Mouse (Mus musculus) heart, adult 18-20 months (tissue): ENCODE measurements at regions not wholly inside any gene's neighbourhood (a gene's known extent, or its start where the extent isn't known, plus 50 kb on each side); places are given as distances from the start of the nearest gene placed in this dataset.

ENCODE experiments used
- DNase-seq, 2 experiments: peaks; one replicate each; pipeline ENCODE4 v3.0.0; 2021 to 2022; ENCODE audit warnings: mixed read lengths in 1 of 2

DNA sequence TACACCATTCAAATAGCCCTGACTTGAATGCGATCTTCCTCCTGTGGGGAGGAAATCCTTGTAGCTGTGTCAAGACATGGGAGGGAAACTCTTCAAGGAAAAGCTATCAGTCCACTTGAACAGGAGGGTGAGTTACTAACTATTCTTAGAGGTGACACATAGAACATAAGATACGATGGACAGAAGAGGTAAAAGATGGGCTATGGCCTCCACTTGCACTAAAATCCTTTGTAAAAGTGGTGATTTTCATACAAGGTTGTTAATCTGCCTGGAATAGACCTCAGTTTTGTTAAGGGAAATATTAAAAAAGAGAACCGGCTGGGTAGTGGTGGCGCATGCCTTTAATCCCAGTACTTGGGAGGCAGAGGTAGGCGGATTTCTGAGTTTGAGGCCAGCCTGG, 102.1 kb upstream of the Cpm start:
- no peak for DNase-seq

DNA sequence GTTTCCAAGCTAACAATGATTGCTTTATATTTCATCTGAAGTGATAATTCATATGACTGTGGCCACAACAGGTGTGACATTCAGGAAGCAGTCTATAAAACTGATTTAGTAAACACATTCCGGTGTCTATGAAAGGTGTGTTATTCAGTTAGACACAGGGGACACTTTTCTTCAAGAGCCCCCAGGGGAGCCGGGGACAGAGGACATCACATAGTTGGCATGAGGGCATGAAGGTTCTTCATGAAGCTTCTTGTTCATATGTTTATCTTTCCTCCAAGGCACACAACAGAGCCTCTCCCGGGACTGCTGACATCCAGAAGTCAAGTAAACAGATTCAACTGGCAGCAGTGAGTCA, 102.5 kb upstream of the Cpm start:
- no peak for DNase-seq

DNA sequence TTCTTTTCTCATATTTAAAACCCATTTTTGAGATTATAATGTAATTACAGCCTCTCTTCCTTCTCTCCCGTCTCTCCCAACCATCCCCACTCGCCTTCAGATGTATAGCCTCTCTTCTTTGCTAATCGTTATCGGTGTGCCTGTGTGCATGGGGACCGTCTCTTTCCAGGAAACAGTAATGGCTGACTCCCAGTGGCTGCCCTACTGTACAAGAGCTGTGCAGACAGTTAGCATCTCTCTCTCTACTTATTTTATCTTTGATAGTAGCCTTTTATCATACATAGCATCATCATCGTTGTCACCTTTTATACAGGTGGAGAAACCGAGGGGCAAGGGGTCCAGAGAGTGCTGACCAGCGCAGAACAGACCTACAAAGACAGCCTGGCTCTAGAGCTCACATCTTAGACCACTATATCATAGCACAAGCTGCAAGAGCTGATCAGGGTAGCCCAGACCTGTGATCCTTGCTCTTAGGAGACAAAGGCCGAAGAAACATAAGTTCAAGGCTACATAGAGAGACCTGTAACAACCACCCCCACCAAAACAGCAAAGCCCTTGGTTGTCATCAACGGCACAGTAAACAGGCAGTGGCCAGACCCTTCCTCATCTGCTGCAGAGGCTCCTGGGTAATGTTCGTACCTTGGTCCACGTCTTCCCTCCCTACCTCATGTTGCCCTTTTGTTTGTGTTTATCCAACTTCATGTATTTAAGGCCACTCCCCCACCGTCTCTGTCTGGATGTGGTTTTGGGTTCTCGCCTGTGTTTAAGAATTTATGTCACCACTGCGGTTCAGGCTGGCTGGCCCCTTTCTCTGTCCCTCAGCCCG, 103.1 kb upstream of the Cpm start:
- DNase-seq, result no peak

DNA sequence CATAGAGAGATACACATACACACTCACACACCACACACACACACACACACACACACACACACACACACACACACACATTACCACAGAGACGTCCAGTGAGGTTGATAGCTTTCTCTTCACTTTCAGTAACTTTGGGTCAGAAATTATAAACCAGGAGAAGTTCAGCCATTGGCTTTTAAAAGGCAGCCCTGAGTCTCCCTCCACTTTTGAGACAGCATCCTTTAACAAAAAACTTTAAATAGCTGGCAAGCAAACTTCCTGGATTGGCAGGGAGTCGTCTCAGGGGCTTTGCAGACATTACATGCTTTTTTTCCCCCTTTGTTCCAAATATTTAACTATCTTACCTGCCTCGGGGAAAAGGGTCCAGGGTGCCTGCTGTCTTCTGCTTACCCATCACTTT, 103.7 kb upstream of the Cpm start:
- DNase-seq, result no peak

DNA sequence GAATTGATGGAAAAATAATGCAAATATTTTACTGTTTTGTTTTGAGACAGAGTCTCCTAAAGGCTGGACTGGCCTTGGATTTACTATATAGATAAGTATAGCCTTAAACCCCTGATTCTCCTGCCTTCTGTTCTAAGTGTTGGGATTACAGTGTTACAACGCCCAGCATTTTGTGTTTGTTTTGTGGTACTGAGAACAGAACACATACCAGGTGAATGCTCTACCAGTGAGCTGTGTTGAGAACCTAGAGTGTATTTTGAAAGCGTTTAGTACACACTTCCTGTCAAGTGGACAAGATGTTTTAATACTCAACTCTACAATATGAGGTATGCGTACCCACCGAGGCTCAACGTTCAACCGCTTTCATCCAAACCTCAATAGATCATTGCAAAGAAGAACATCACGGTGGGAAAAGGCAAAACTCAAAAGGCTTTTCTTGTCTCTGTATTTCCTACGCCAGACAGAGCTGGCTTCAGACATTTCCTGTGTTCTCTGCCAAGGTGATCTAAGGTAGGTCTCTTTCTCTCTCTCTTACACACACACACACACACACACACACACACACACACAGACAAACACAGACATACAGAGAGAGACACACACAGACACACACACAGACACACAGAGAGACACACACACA, 104.3 kb upstream of the Cpm start:
- DNase-seq, result no peak

DNA sequence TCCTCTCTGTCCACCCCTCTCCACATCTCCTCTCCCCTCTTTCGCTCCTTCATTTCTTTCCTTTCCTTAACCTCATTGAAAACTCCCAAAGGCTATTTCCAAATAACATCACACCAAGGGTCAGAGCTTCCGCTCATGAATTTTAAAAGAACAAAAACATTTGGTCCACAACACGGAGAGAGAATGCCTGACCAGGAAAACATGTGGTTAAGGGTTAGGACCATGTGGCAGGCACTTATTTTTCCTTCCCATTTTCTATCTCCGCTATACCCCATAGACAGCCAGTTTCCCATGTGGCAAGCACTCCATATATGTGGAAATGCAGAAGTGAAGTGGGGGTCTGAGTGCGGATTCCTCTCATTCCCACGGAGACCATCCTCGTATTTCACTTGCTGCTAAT, 105.2 kb upstream of the Cpm start:
- DNase-seq, result no peak

DNA sequence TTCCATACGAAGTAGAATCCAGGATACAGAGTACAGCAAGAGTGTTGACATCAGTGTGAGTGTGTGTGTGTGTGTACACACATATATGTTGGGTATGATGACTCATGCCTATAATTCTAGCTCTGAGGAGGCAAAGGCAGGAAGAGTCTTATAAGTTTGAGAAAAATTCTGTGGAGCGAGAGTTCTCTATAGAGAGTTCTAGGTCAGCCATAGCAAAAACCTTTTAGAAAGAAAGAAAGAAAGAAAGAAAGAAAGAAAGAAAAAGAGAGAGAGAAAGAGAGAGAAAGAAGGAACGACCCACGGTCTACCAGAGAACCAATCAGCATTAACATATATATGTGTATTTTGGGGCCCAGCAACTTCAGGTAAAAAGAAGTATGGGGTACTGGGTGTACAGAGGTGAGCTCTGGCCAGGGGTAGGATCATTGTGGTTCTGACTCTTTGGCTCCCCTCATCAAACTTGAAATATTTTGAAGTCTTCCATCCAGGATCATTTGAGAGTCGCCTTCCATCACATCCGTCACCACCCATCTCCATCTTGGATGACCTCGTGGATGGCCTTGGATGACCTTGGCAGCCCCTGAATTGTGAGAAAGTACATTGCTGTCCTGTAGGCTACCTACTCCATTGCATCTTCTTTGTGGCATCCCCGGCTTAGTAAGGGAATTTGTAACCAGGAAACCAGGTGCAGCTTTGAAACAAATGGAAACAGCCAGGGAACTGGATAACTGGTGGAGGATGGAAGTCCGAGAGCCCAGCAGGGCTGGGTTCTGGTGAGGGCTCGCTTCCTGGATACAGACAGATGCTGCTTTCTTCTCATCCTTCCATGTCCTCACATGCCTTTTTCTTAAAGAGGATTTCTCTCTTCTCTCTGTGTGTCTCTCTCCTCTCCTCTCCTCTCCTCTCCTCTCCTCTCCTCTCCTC, 106.1 kb upstream of the Cpm start:
- no peak for DNase-seq

DNA sequence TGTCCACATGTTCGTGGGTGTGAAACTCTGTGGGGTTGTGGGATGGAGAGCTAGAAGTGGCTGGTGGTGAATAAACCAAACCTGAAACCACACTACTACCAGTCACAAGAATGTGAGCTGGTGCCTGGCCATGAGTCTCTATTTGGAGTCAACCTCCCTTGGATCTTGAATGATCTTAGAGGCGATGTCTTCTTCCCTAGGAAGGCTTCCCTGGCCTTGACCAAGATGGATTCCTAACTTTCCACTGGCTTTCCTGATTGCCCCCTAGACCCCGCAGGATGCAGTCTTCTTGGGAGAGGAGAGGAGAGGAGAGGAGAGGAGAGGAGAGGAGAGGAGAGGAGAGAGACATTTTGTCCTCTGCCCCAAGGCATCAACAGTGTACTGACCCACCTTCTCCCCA, 106.9 kb upstream of the Cpm start:
- no peak for DNase-seq

DNA sequence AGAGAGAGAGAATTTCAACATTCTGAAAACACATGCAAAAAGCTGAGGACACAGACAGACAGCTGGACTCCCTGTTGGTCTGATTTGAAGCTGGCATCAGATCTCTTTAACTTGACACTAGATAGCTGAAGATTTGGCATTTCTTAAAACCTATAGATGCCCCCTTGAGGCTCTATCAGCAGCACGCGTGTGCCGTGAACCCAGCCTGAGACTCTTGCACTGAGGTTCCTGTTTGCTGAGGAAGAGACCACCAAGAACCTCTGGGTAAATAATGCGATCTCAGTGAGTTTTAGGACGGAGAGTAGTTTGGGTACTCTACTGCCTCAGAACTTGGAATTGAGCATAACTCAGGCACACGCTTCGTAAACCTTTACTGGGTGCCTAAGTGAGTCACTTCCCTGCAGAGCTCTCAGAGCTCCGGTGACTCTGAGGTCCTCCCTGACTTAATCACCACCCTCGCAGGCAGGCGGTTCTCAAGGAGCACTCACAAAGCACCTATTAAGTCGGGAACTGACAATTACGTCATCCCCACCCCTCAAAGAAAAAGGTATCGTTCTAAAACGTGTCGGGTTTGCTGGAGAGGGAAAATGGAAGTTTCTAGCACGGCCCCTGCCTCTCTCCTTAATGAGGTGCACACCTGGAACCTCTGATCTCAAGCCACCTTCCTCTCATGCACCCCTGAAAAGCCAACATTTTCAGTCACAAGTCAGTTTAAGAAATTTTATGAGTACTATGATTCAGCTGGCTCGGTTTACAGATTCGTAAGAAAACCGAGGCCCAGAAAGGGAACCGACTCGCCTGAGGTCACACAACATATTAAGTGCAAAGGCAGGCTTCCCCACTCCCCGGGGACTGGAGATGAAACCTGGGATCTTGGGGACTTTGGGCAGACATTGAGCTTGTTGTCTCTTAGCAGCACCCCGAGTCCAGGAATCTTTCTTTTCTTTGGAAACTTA, 107.7 kb upstream of the Cpm start:
- DNase-seq, result no peak

DNA sequence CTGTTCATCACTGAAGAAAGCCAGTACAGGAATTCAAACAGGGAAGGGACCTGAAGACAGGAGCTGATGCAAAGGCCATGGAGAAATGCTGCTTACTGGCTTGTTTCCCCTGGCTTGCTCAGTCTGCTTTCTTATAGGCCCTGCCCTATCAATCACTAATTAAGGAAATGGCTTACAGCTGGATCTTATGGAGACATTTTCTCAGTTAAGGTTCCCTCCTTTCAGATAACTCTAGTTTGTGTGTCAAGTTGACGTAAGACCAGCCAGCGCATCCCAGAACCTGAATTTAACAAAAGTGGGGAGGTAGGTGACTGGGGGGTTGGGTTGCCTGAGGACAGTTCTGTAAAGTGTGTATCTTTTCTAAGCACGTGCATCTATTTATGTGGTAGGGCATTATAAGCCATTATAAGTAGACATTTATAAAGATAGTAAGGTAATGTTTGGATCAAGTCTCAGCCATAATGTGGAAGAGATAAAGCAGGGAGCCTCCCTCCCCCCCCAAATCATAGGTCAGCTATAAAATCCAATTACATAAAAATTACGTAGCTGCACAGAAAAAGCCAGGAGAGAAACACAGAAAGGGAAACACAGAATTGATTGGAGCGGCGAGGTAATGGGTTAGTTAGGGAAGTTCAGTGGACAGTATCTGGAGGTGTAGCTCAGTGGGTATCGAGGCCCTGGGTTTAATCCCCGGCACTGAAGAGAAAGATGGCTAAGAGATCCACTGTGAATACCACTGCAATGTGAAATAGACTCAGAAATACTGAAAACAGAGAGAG, 108.6 kb upstream of the Cpm start:
- DNase-seq, result no peak

DNA sequence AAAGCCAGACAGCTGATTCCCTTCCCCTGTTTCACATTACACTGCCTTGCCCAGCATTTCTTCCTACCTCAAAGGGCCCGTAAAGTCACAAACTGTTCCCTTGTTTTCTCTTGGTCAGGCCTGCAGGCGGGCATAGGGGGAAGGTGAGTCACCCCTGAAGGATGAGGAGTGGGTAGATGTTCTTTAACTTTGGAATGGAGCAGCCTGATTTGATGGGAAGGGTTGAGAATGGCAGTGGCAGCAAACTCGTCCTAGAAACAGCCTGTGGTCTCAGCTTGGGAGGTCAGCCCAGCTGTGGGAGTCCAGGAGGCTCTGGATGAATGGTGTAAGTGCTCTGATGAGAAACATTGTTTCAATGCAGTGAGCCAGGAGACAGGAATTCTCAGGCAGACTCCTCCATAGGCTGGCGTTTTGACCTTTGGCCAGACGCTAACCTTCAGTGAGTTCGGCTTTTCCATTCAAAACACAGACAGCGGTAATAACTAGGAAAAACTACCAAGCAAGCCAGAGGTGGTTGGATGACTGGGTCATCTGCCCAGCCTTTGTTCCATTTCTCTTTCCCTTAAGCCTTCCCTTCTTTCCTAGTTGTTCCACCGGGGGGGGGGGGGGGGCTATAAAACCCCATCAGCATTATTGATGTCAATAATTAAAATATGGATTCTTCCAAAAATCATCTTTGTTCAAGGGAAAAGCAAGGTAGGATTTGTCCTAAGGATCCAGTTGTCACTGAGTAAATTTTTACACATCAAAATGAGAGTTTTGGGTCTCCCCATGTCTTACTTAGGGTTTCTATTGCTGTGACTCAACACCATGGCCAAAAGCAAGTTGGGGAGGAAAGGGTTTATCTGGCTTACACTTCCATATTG, 109.4 kb upstream of the Cpm start:
- DNase-seq, result no peak

DNA sequence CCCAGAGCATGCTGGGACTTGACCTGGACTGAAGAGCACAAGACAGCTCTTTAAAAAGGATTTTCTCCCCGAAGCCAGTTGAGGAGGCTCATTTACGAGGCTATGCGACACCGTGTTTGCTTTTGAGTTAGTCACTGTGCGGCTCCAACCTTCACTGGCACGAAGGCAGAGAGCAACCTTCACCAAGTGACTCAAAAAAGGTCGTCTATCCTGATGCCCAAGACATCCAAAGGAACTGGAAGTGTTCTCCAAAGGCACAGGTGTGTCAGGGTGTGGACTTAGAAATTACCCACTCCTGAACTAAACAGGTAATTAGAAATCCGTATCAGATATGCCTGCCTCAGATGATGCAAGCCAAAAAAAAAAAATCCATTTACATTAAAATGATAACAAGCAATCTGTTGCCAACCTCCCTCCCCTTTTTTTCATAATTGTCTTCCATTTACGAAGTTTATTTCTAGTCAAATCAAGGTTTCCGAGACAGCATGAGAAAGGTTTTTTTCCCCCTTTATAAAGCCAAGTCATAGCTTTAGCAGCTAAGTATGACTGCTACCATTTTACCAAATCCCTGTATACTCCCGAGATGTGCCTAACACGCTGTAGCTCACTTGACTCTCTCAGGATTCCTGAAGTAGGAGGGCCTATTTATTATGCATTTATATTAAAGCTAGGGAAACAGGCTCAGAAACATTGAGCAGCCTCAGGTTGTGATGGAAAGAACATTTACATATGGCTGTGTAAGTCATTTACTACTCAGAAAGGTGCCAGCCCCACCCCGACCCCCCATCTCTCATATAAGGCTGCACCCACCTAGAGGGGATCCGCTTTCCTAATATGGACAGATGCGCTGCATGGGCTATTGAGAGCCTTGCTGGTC, 110.3 kb upstream of the Cpm start:
- DNase-seq, result no peak

DNA sequence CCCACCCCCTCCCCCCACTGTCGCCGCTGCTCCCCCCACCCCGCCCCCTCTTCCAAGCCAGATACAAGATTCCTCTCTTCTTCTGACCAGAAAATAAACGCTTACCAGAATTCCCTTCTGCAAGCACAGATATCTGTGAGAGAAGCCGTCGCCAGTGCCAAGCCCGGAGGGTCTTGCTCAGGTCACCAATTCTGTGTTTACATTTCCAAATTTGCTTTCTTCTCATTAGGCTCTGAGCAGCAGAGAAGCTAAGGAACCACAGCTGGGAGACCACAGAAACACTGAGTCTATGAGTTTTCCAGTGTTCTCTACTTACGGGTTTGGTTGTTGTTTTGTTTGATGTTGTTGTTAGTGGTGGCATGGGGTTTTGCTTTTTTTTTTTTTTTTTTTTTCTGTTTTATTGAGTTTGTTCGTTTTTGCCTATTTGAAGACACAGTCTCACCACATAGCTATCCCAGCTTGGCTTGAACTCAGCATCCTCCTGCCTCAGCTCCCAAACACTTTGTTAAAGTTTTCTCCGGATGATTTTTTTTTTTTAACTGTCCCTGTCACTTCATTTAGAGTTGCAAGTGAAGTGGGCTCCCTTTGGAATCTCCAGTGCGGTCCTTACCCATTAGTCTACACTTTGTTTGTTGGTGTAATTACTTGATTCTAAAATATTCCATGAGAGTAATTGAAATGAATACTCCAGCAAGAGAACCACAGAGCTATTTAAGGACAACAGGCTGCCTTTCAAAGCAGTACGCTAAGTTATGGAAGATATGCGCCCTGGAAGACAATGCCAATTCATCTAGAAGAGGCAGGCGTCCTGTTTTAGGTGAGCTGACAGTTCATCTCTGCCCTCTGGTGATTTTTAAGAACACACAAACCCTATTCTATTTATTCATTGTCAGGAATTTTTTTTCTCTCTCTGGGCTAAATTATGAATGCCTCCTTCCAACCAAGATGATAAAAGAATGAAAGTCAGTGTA, 111.2 kb upstream of the Cpm start:
- DNase-seq, result no peak

DNA sequence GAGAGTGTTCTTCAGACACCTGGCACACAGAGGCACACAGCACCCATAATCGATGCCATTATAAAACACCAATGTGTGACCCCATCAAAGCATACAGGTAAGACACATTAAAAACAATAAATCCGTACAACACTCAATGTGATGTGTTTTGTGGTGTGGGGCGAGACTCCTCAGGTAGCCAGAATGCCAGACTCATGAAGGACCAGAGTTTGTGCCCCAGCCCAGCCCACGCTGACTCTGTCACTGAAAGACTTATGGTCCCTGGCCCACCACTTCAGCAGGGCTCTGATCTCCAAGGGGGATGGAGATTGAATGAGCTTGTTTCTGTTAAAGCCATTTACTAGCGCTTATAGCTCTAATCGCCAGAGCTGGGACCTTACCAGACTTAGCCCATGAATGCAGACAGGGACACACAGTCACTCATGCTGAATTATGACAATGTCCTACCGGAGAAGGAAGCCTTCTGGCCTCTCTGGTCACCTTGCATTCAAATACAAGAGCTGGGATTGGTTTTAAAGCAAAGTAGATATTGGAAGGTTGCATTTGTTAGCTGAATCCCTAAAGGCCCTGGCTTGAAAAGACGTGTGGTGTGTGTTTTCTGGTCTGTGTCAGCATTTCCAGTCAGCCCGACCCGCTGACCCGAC, 112.1 kb upstream of the Cpm start:
- no peak for DNase-seq

DNA sequence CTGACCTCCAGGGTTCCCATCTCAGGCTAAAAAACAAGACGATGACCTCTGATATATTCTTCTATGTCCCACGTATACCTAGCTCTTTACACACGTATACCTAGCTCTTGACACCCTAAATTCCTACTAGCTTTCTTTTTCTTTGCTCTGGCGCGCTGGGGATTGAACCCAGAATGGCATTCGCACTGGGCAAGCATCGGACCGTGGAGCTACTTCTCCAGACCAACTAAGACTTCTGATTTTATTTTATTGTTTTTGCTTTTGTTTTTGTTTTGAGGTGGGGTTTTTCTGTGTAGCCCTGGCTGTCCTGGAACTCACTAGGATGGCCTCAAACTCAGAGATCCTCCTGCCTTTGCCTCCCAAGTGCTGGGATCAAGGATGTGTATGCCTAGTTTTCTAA, 112.8 kb upstream of the Cpm start:
- no peak for DNase-seq

DNA sequence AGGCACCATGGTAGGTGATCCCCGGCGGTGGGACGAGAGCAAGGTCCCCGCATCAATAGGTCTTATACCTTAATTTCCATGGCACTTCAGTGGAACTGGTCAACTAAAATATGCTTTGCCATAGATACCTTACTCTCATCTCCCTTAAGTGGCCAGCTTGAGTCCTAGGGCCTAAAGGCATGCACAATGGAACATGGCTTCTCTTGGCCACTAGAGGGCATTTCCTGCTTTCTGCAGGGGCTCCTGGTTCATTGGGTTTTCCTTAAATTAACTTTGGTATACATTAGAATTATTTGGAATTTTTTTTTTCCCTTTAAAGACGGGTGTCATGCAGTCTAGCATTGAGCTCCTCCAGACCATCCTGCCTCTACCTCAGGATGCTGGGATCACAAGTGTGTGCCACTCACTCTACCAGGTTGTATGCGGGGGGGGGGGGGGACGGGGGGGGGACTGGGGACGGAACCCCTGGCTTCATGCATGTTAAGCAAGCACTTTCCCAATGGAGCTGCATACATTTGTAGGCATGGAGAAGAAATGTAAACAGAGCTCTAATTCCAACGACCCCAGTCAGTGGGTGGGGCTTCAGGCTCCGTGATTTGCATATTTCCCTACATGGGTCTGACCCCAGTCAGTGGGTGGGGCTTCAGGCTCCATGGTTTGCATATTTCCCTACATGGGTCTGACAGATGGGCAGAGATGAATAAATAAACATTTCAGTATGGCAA, 113.4 kb upstream of the Cpm start:
- peak; percentile 15 to 16 for DNase-seq

DNA sequence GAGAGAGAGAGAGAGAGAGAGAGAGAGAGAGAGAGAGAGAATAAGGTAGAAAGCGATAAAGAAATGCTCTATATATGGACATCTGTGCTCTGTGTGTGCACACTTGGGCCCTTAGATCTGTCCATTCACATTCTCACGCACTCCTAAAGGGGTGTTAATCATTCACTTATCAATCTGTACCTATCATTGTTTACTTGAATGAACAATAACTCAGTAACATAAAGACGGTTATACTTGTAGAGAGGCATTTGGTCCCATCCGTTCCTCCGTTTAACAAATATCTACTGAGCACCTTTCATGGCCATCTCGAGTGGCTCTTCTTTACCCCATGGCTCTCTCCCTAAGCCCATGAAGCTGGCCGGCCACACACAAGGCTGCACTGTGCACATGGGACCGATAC, 114.3 kb upstream of the Cpm start:
- DNase-seq, result no peak
